Mouse (Mus musculus) CH12.LX (cell line): ENCODE results near the gene C1d.

ENCODE experiments used
- CTCF ChIP-seq, 2 experiments: IDR thresholded peaks in 1 of 2; conservative IDR thresholded peaks in 1 of 2; 2 replicates each; pipeline ENCODE4 v1.5.1; 2011 to 2012; ENCODE audit warnings: low read depth in 2 of 2, low read length in 2 of 2, improper control_type of control experiment in 1 of 2, inconsistent platforms in 1 of 2, mild to moderate bottlenecking in 1 of 2, moderate library complexity in 1 of 2
- HCFC1 ChIP-seq: IDR thresholded peaks from 2 replicates; pipeline ENCODE4 v1.6.1; 2012; ENCODE audit warnings: low read depth, mild to moderate bottlenecking, inconsistent platforms, low read length, improper control_type of control experiment
- MAX ChIP-seq: IDR thresholded peaks from 2 replicates; pipeline ENCODE4 v1.6.1; 2011; ENCODE audit warnings: low read length, improper control_type of control experiment
- MEF2A ChIP-seq: IDR thresholded peaks from 2 replicates; pipeline ENCODE4 v1.6.1; 2014; ENCODE audit warnings: low read depth, mild to moderate bottlenecking, inconsistent platforms, low read length, improper control_type of control experiment, borderline replicate concordance
- SMC3 ChIP-seq: IDR thresholded peaks from 2 replicates; pipeline ENCODE4 v1.6.1; 2011; ENCODE audit warnings: low read depth, low read length, improper control_type of control experiment

- no peak; the same call in none of the 2 replicates for TF ChIP-seq MAX
- peak; percentile 86 for TF ChIP-seq HCFC1
- TF ChIP-seq CTCF (conservative IDR thresholded peaks at IDR 0.05 in 1 of 2, IDR thresholded peaks at IDR 0.05 in 1 of 2; ENCODE audit: low read depth in 2 of 2, low read length in 2 of 2): no peak
- TF ChIP-seq MEF2A: peak; percentile 62; the same call in 1 of the 2 replicates
- no peak for TF ChIP-seq SMC3
Observed at GRCm38 (mm10) chr11:17257443-17257842, at the start of gene C1d.
